Mouse (Mus musculus) embryonic facial prominence, embryonic 11.5 days (tissue): Measurements from ENCODE around the gene Gcgr. TPM values are rescaled to one million over a fixed set of nuclear protein-coding genes. Genes with fewer than 3 reads are reported as not detected.

Experiments used
- ATAC-seq: fragments of 200-750 bp; cut with Nextera tagmentation; replicated peaks from 2 replicates; pipeline ENCODE4 v1.8.0; 2017; ENCODE audit warnings: low read depth; ENCODE audit not compliant: insufficient number of reproducible peaks, low FRiP score, low TSS enrichment
- DNase-seq: peaks from one replicate; pipeline ENCODE4 v3.0.0-alpha.2; 2015; ENCODE audit warnings: low spot score
- H3K27ac ChIP-seq: fragments of 300-500 bp; sonication (generic); replicated peaks from 2 replicates; pipeline ENCODE4 v1.5.1; 2014; ENCODE audit warnings: mild to moderate bottlenecking, low read depth, low read length, control low read depth
- H3K27me3 ChIP-seq: fragments of 300-500 bp; sonication (generic); 2 replicates; pipeline ENCODE4 v1.6.1; 2014; ENCODE audit warnings: mild to moderate bottlenecking, low read length, moderate library complexity, mixed read lengths; ENCODE audit not compliant: control insufficient read depth, insufficient read depth
- H3K36me3 ChIP-seq: fragments of 300-500 bp; sonication (generic); replicated peaks from 2 replicates; pipeline ENCODE4 v1.6.1; 2014; ENCODE audit warnings: low read depth, mild to moderate bottlenecking, low read length, moderate library complexity, mixed read lengths; ENCODE audit not compliant: control insufficient read depth, insufficient read depth
- H3K4me1 ChIP-seq: fragments of 300-500 bp; sonication (generic); 2 replicates; pipeline ENCODE4 v1.6.1; 2014; ENCODE audit warnings: low read length, mixed read lengths; ENCODE audit not compliant: control insufficient read depth, insufficient read depth
- H3K4me2 ChIP-seq: fragments of 300-500 bp; sonication (generic); 2 replicates; pipeline ENCODE4 v1.6.1; 2014; ENCODE audit warnings: low read depth, mild to moderate bottlenecking, control low read depth, low read length, moderate library complexity
- H3K4me3 ChIP-seq: fragments of 300-500 bp; sonication (generic); 2 replicates; pipeline ENCODE4 v1.5.1; 2014; ENCODE audit warnings: low read depth, low read length, control low read depth
- H3K9ac ChIP-seq: fragments of 300-500 bp; sonication (generic); replicated peaks from 2 replicates; pipeline ENCODE4 v1.6.1; 2014; ENCODE audit warnings: mild to moderate bottlenecking, control low read depth, low read length
- H3K9me3 ChIP-seq: fragments of 300-500 bp; sonication (generic); replicated peaks from 2 replicates; pipeline ENCODE4 v1.6.1; 2016; ENCODE audit warnings: mild to moderate bottlenecking, low read length, inconsistent platforms, mixed read lengths; ENCODE audit not compliant: control insufficient read depth
- WGBS: fragments of 180-500 bp; shearing (Covaris S2); extraction: QIAGEN DNeasy Blood & Tissue Kit; methylation state at CpG from one replicate; pipeline ENCODE4 v1.1.7; 2014; 5-methylcytosine and 5-hydroxymethylcytosine counted together
- polyA plus RNA-seq: library from polyadenylated mRNA; unstranded; fragments of >200 nt; fragmentation: Nextera tagmentation; extraction: Ambion mirVana; gene quantifications from 2 replicates; pipeline ENCODE4 v1.2.1, GENCODE M21; 2014

Gene Gcgr
- polyA plus RNA-seq, 1 experiment from 2014 or later, result 0.43 TPM

DNA sequence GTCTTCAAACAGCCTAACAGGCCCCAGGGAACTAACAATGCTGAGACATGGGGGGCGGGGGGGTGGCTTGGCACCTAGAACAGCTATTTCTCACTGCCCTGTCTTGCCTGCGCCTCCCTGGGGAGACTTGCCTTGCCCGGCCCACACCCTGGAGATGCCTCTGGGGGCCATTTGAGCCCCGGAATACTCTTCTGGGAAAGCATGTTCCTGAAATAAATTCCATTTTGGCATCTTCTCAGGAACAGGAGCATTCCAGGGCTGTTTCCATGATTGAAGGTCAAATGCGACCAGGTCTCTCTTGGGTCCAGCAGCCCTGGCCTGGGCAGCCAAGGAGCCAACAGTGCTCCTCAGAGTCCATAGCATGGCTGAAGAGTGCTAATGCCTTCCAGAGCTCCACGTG lies 11.9 kb downstream of the Gcgr start:
- H3K9ac ChIP-seq, result no peak overlapping the region
- WGBS, result 87% methylated on average over 6 of the region's 6 CpGs
- H3K9me3 ChIP-seq, result no peaks in the 10 kb centered on the region
- no peak overlapping the region for H3K27ac ChIP-seq
- no peak overlapping the region for H3K4me2 ChIP-seq
- no peak overlapping the region for H3K4me3 ChIP-seq
- no peak for DNase-seq
- H3K4me1 ChIP-seq, result peaks cover 3% of the 10 kb centered on the region; the same call in 1 of the 2 replicates
- no peaks in the 10 kb centered on the region; the same call in none of the 2 replicates for H3K36me3 ChIP-seq
- no peaks in the 10 kb centered on the region for H3K27me3 ChIP-seq
- ATAC-seq, result no peak

GRCm38 (mm10) chr11:120545964-120546363 lies 15.5 kb downstream of the Gcgr start:
- WGBS, result 91% methylated on average over 3 of the region's 3 CpGs
- no peaks in the 10 kb centered on the region; the same call in none of the 2 replicates for H3K36me3 ChIP-seq

GRCm38 (mm10) chr11:120547469-120547868 lies 17.0 kb downstream of the Gcgr start:
- no peak overlapping the region for H3K9ac ChIP-seq
- no peaks in the 10 kb centered on the region for H3K9me3 ChIP-seq
- H3K4me3 ChIP-seq, result no peak overlapping the region
- no peak overlapping the region for H3K27ac ChIP-seq
- H3K4me1 ChIP-seq, result peaks cover 4% of the 10 kb centered on the region
- H3K27me3 ChIP-seq, result no peaks in the 10 kb centered on the region
- no peak overlapping the region for H3K4me2 ChIP-seq
- DNase-seq (no peak), ATAC-seq (no peak)
- no peaks in the 10 kb centered on the region; the same call in none of the 2 replicates for H3K36me3 ChIP-seq
- WGBS, result 70% methylated on average over 2 of the region's 2 CpGs

More at GRCm38 (mm10) chr11:120545964-120546363, 15.5 kb downstream of the Gcgr start:
- DNase-seq (no peak), ATAC-seq (no peak)
- H3K9me3 ChIP-seq, result no peaks in the 10 kb centered on the region
- no peak overlapping the region for H3K4me2 ChIP-seq
- no peaks in the 10 kb centered on the region for H3K27me3 ChIP-seq
- H3K27ac ChIP-seq, result no peak overlapping the region
- no peak overlapping the region for H3K9ac ChIP-seq
- H3K4me1 ChIP-seq, result peaks cover 4% of the 10 kb centered on the region
- H3K4me3 ChIP-seq, result no peak overlapping the region

DNA sequence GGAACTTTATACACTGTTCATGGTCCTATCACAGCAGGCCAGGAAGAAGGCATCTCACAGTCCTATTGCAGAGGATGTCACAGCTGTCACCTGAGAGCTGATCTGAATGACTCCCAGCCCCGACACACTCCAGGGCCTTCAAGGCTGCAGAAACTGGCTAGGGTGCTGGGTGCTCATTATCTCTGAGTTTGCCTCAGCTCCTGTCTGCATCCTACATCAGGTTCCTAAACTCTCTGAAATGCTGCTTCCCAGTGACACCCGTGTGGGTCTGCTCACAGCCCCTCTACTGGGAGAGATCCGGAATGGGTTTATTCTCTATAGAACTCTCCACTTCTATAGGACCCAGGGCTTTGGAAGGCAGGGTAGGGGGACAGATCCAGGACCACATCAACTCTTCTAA lies 17.7 kb downstream of the Gcgr start:
- Histone ChIP-seq H3K4me2 (peak overlapping the region; percentile 87), H3K4me3 (peak overlapping the region; percentile 98; the same call in 1 of the 2 replicates), H3K9me3 (no peaks in the 10 kb centered on the region), H3K9ac (no peak overlapping the region), H3K4me1 (peaks cover 4% of the 10 kb centered on the region), H3K36me3 (no peaks in the 10 kb centered on the region; the same call in none of the 2 replicates), H3K27me3 (no peaks in the 10 kb centered on the region), H3K27ac (no peak overlapping the region)
- no peak for DNase-seq
- 85% methylated on average over 3 of the region's 3 CpGs for WGBS
- no peak for ATAC-seq

- no peak for DNase-seq
- Histone ChIP-seq H3K4me3 (peak overlapping the region; percentile 98), H3K4me1 (peaks cover 4% of the 10 kb centered on the region), H3K9me3 (no peaks in the 10 kb centered on the region), H3K9ac (peak overlapping the region; percentile 96), H3K27ac (peak overlapping the region; percentile 83; the same call in 1 of the 2 replicates), H3K36me3 (no peaks in the 10 kb centered on the region; the same call in 1 of the 2 replicates), H3K4me2 (peak overlapping the region; percentile 87), H3K27me3 (no peaks in the 10 kb centered on the region)
- ATAC-seq, result no peak
- WGBS, result 32% methylated on average over 7 of the region's 7 CpGs
These were observed 18.3 kb downstream of the Gcgr start for GRCm38 (mm10) chr11:120548786-120549167.

GRCm38 (mm10) chr11:120549168-120549945 lies 18.9 kb downstream of the Gcgr start, which contains the start of gene Mcrip1:
Gene Mcrip1, minus strand, starts transcription at chr11:120549727.
- H3K4me2 ChIP-seq, result peak within 1 kb of the TSS; percentile 87
- H3K4me1 ChIP-seq, result peaks cover 4% of the 10 kb centered on the region
- H3K27me3 ChIP-seq, result no peaks in the 10 kb centered on the region
- no peaks in the 10 kb centered on the region; the same call in 1 of the 2 replicates for H3K36me3 ChIP-seq
- H3K9ac ChIP-seq, result peak within 1 kb of the TSS; percentile 96
- ATAC-seq (peak; percentile 80), DNase-seq (peak; percentile 92)
- H3K27ac ChIP-seq, result peak within 1 kb of the TSS; percentile 83
- H3K4me3 ChIP-seq, result peak within 1 kb of the TSS; percentile 98
- no peaks in the 10 kb centered on the region for H3K9me3 ChIP-seq
- WGBS, result under 1% methylated on average over 68 of the region's 87 CpGs

GRCm38 (mm10) chr11:120549986-120550809 lies 19.7 kb downstream of the Gcgr start:
- peak overlapping the region; percentile 98 for H3K4me3 ChIP-seq
- H3K27me3 ChIP-seq, result no peaks in the 10 kb centered on the region
- H3K9ac ChIP-seq, result peak overlapping the region; percentile 96
- ATAC-seq, result peak; percentile 31; the same call in 1 of the 2 replicates
- peaks cover 4% of the 10 kb centered on the region for H3K4me1 ChIP-seq
- H3K36me3 ChIP-seq, result no peaks in the 10 kb centered on the region
- no peak for DNase-seq
- peak overlapping the region; percentile 87 for H3K4me2 ChIP-seq
- peak overlapping the region; percentile 83 for H3K27ac ChIP-seq
- WGBS, result 72% methylated on average over 11 of the region's 11 CpGs
- H3K9me3 ChIP-seq, result no peaks in the 10 kb centered on the region
